Mouse (Mus musculus) left cerebral cortex, postnatal 10 days (tissue): Measurements from ENCODE around the gene Tmem163. TPM values are rescaled to one million over a fixed set of nuclear protein-coding genes. Genes with fewer than 3 reads are reported as not detected.

ENCODE experiments used
- DNase-seq, 2 experiments: peaks; one replicate each; pipeline ENCODE4 v3.0.0; 2021 to 2022; ENCODE audit warnings: low spot score in 2 of 2, mixed read lengths in 1 of 2; ENCODE audit errors: extremely low spot score in 1 of 2
- intact Hi-C: fragments of 180-260 bp; cut with DNase I; formaldehyde crosslinking; loops from one replicate; pipeline ENCODE4 v1.15.1; 2025
- total RNA-seq, 2 experiments: library from RNA; stranded (reverse); gene quantifications; 2 replicates each; pipeline ENCODE4 v1.2.3; 2021

Gene Tmem163
- total RNA-seq, result 10 to 100 TPM; 38.7 to 48.1 TPM

DNA sequence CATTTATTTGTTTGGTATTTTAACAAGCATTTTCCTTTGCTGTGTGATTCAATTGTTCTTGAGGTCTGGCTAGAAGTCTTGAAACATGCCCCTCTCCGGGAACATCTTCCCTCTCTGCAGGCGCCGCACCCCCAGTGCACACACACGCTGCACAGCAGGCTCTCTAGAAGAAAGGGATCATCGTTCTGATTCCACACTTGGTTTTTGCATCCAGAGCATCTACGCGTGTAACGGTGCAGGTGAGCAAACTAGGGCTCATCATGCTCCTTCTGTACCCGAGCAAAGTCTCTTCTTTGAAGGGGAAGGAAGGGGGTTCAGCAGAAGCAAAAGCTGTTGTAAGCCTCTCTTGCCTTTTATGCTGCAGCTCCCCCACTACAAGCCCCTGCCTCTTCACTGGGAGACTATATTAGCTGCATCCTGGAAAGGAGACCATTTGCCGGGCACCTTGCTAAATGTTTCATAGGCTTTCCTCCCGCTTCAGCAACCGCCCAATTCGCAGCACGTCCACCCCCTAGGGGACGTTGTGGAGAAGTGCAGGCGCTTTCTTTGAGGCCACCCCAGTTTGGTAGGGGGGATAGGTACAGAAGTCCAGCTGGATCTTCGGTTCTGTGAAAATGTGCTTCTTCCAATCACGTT is at the start of gene Tmem163:
Gene Tmem163, minus strand, starts transcription at position 51 of the 636 bp plus-strand sequence.
- intact Hi-C loops, result loop anchor here (5.0 to 10.0 kb wide), 2 partner anchors 145 to 182 kb away; no protein-coding TSS in a partner anchor
- DNase-seq, result peak in 1 of 2 experiments; percentile 50

DNA sequence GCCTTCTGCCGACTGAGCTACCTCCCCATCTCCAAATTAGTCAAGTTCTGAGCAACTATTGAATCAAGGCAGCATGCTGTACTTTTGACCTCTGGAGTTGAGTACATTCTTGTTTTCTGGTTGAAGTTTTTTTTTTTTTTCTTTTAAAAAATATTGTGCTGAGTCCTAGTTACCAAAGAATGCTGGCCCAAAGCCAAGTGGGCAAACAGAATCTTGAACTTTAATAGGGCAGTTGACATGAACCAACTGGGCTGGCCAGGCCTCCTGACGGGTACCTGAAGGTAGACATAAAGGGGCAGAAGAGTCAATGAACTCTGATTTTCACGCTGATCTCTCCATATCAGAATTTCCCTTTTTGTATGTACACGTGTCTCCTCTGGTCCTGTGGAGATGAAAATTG is 49.7 kb upstream of the Tmem163 start, which contains the start of gene Acmsd:
Gene Acmsd, plus strand, starts transcription at position 318 of the 400 bp plus-strand sequence.
- intact Hi-C loops, result no loop called here
- no peak for DNase-seq

DNA sequence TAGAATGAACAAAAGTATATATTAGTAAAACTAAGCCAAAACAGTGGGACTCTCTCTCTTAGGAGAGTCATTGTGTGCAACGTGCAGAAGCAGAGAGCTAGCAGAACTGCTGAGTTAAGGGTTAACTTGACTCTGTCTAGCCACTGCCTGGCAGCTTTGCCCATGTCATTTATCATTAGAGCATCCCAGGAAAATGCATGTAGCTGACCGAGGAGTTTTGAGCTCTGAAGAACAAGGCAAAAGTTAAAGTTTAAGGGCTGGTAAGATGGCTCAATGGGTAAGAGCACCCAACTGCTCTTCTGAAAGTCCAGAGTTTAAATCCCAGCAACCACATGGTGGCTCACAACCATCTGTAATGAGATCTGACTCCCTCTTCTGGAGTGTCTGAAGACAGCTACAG is 44.2 kb upstream of the Tmem163 start:
- no peak for DNase-seq
- intact Hi-C loops, result no loop called here

DNA sequence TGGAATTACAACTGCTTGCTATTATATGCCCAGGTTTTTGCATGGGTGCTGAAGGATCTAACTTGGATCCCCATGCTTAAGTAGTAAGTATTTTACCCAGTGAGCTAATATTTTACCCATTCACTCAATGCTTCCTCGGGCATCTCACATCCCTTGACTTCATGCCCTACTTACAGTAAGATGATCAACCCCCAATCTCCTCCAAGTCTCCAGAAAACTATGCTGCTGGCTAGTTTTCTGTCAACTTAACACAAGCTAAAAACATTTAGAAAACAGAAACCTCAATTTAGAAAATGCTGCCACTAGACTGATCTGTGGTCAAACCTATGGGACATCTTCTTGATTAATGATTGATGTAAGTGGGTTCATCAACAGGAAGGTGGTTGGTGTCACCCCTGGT is 38.9 kb upstream of the Tmem163 start:
- intact Hi-C loops, result no loop called here
- no peak for DNase-seq

DNA sequence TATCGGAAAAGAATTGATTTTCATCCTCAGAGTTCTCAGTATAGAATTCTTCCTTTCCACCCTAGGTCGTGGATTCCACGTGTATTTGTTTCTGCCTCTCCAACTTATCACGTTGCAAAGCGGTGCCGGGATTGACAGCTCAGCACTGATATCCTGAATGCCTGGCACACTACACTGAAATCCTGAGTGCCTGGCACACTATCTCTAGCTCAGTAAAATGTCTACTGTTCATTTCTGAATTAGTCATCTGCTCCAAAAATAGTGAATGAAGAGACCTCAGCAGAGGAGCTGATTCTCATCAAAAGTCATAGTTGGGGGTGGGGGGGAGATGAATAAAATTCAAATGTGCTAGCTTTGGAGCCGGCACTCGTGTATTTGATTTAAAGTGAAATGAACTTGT is 37.1 kb upstream of the Tmem163 start:
- DNase-seq, result peak in 1 of 2 experiments; percentile 9
- intact Hi-C loops, result no loop called here

DNA sequence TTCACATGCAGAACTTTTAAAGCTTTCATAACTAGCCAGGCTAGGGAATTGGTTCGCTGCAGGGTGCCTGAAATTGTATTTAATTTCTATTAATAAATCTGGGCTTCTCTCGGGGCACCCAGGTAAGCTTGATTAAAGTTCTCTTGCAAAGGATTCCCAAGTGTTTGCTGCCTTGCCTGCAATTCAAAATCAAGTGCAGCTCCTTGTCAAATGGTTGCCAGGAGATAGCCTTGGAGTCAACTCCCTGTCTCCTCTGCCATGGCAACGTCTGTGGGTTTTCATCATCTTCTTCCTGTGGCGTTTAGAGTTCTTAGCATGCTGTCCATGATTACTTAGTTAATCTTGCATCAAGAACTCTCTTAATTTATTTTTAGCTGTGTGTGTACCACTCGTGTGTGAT is 26.9 kb upstream of the Tmem163 start:
- intact Hi-C loops, result no loop called here
- DNase-seq, result peak in 1 of 2 experiments; percentile 9

DNA sequence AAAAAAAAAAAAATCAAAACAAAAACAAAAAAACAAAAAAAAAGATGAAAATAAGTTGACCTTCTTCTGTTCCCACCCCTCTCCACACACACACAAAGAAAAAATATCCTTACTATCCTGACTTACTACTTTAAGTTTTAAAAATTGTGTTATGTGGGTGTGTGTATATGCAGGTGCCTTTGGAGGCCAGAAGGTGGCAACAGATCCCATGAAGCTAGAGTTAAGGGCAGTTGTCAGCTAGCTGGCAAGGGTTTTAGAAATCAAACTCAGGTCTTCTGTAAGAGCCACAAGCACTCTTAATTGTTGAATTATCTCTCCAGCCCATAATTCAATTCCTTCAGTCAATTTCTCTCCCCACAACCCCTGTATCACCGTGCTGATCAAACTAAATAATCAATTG is 22.8 kb upstream of the Tmem163 start:
- DNase-seq, result no peak
- intact Hi-C loops, result loop anchor here (5.0 kb wide), 1 partner anchor 55 kb away; no protein-coding TSS in a partner anchor

DNA sequence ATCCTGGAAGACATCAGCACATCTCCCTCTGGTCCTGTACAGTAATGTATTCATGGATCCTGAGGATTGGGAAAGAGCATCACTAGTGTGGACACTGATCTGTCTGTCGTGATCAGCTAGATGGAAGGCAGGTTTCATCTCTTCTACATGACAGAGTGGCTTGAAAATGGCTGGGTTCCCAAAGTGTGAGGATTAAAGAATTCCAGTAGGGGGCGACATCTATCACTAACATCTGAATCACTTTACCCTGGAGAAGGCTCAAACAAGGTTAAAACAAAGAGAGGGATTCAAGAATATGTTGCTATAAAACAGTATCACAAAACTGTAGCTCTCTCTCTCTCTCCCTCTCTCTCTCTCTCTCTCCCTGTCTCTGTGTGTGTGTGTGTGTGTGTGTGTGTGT is 17.2 kb upstream of the Tmem163 start:
- intact Hi-C loops, result no loop called here
- DNase-seq, result no peak

DNA sequence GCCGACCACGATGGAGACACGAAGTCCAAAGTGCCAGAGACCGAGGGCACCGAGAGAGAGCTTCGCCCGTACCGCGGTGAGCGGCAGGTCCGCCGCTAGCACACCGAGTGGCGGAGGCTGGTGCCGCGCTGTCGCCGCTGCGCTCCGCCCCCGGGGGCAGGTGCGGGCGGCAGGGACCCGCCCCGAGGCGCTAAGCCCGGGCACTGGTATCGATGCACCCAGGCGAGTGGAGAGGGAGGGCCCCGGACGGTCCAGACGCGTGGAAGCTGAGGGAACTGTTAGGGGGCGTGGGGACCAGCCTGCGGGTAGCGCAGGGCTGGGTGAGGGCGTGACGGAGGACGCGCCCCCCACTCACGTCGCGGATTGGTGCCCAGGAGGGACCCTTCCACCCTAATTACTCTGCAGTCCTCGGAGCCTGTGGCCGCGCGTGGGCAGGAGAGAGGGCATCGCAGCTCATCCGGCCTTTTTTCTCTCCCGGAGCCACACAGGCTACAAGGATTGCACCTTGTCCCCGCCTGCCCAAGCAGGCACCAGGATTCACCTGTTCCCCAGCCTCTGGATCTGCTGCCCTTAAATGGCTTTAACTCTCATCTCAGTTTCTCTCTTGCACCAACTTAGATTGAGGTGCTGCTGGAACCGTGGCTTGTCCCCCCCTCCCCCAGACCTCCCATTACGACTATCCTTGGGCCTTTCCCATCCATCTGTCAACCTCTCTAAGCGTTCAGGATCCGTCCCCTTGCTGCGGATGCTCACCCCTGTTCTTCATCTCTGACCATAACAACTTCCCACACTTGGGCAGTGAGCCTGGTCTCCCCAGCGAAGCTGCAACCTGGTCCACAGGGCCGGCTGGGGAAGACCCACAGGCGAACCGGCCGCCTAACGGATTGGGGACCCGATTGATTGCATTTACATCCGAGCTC is 1.4 kb downstream of the Tmem163 start:
- peak in 1 of 2 experiments; percentile 46 for DNase-seq
- intact Hi-C loops, result loop anchor here (5.0 to 10.0 kb wide), 2 partner anchors 143 to 181 kb away; no protein-coding TSS in a partner anchor

DNA sequence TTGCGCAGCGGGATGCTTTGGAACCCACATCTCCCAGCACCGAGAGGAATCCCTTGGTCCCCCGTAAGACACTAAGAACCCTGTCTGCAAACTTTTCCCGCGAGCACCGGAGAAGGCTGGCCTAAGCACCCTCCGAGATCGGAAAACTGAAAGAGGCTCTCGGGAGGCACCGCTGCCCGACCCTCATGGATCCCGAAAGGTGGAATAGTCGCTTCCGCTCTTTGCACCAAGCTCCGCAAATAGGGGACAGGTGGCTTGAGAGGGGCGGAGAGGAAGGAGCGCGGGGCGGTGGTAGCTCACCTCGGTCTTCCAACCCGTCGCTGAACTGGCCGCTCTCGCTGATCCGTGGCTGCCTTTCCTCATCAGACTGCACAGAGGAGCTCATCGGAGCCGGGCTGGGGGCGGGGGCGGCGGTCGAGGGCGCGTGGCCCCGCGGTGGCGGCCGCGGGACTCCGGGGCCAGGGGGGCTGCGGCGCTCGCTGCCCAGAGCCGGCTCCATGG is 2.2 kb downstream of the Tmem163 start:
- intact Hi-C loops, result loop anchor here (5.0 to 10.0 kb wide), 2 partner anchors 142 to 180 kb away; no protein-coding TSS in a partner anchor
- peak in 1 of 2 experiments; percentile 44 for DNase-seq

DNA sequence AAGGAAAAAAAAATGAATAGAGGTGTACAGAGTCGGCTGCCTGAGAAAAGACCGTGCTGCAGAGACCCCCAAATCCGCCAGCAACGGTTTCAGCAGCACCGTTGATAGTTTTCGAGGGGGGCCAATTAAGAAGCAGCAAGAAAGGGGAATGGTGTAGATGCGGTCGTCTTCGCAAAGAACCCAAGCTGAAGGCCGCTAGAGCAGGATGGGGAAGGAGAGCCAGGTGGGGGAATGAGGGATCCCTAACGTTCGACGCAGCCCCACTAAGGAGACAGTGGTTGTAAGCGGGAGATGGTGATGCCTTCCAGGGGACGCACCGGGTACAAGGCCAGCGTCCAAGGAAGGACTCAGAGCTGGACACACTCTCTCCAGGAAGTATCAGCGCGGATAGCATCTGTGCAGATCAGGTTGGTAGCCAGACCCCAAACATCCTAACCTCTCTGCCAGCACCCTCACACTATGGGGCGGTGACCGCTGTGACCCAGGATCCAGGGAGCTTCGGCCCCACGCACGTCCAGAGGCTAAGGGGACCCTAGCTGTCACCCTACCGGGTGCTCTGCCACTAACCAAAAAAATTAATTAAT is 2.7 kb downstream of the Tmem163 start:
- DNase-seq, result no peak
- intact Hi-C loops, result loop anchor here (5.0 to 10.0 kb wide), 2 partner anchors 142 to 179 kb away; no protein-coding TSS in a partner anchor

DNA sequence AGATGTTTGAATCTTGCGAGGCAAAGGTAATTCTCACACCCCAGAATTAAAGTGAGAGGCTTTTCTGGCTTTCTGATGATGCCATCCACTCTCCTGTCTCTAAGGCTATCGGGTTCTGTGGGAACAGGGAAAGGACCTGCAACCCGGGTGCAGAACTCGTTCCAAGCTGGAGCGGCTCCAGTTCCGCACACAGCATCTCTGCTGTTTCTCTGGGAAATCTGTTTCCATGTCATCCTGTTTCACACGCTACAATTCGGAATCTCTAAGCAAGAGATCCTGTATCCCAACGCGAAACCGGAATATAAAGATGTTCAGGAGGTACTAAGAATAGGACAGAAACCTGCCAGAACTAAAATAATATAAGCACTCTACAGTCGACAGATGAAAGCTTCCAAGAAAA is 3.2 kb downstream of the Tmem163 start:
- DNase-seq, result peak; percentile 47 to 51
- intact Hi-C loops, result loop anchor here (5.0 to 10.0 kb wide), 2 partner anchors 141 to 179 kb away; no protein-coding TSS in a partner anchor

DNA sequence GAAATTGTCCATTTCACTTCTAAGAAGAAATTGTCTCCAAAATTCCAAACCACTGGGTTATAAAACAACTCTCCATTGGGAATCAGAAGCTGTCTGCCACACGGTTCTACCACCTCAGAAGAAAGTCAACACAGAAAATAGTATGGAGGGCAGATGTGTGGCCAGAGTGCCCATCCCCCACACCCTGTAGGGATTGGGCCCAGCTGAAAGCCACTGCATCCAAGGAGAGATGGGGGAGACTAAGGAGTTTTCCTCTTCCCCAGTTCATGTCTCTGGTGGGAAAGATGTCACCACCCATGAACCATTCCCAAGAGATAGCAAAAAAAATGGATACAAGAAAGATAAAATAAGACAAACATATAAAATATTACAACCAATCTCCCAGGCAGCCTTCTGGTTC is 4.1 kb downstream of the Tmem163 start:
- DNase-seq, result no peak
- intact Hi-C loops, result loop anchor here (5.0 to 10.0 kb wide), 2 partner anchors 140 to 178 kb away; no protein-coding TSS in a partner anchor

DNA sequence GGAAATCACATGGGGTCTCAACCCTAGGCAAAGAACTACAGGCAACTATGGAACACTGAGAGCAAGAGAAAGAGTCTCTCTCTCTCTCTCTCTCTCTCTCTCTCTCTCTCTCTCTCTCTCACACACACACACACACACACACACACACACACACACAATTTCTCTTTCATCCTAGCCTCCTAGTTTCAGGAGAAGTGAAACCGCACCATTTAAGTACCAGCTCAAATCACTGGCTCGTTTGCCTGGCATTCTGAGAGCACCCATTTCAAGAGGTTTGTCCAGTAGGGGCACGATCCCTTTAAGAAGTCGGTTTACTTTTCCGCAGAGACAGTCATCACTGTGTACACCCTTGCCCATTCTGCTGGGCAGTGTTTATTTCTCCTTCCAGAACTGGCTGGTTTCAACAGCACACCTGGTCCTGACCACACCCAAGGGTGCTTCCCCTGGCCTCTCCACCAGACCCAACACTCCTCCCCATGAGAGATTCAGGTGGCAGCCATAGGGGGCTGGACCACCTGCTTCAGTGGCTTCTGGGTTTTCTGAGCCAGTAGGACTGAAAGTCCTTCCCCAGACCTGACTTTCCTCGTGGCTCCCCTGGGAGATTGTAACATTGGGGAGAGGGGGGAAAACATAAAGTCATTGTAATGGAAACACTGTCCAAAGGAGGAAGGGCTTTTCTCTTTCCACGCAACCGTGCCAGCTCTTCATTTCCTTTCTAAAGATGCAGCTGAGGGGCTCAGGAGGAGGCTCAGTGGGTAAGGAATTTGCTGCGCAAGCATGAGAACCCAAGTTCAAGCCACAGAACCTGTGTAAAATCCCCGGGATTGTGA is 5.9 kb downstream of the Tmem163 start:
- DNase-seq, result no peak
- intact Hi-C loops, result loop anchor here (10.0 kb wide), 1 partner anchor 139 kb away; no protein-coding TSS in a partner anchor

DNA sequence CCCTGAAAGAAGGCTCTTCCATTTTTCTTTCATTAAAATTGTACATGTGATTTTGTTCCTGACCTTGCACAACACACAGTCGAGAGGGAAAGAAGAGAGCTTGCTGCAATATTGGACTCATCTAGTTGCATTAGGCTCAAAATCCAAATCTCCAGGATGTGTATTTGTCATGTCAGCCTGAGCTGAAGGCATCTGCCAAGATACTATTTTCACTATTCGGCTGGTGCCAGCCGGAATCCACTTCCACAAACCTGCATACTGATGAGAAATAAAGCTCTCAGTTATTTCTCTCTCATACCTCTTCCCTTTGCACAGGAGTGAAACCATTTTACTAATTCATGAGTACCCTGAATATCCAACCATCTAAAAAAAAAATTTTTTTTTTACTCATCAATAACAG is 11.2 kb downstream of the Tmem163 start:
- intact Hi-C loops, result no loop called here
- DNase-seq, result no peak

DNA sequence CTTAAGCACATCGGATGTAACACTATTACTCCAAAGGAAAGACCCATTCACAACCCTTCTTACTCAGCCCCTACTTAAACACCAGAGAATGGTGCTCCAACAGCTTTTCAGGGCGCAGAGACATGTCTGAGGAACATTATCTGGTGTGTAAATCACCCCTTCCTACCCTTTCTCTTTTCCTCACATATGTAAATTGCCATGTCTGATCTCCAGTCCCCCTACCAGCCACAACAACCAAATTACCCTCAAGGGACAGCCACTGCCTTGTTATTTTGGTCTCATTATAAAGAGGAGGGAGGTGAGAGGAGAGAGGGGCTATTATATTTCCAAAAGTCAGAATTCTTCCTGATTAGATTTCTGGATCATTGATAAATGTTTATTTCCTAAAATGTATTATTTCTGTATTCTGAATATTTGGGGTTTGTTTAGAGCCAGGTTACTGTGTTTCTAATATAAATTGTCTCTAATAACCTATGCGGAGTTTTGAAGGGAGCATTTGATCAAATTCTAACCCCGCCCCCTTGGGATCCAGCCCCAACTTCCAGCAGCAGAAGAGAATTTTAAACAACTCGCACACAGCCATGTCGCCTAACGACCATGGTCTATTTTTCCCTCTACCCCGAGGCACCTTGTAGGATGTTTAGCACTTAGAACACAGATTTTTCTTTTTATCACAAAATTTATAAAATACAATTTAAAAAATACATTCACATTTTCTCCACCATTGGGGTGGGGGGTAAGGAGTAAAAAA is 12.1 kb downstream of the Tmem163 start:
- DNase-seq, result no peak

DNA sequence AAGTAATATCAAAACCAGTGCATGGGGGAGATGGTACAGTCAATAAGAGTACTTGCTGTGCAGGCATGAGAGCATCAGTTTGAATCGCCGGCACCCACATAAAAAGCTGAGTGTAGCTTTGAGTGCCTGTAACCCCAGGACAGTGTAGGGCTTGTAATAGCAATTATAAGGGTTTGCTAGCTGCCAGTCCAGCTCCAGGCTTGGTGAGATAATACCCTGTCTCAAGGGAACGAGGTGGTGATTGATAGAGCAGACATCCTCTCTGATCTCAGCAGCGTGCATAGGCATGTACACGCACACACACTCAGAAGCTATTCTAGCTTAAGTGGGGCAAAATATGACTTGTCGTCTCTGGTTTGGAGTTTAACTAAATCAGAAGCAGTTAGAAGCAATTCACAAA is 13.1 kb downstream of the Tmem163 start:
- intact Hi-C loops, result no loop called here
- no peak for DNase-seq

More for the DNA sequence above, 12.1 kb downstream of the Tmem163 start:
- intact Hi-C loops, result no loop called here
